Mouse (Mus musculus) lung, adult 2 months (tissue): ENCODE results near the gene Wnk1.

Source experiments
- CTCF ChIP-seq: fragments of 200-500 bp; IDR thresholded peaks from 2 replicates; pipeline ENCODE4 v1.5.1; 2011; ENCODE audit warnings: mild to moderate bottlenecking, low read length, control low read depth; ENCODE audit not compliant: insufficient read depth
- POLR2A ChIP-seq: fragments of 200-500 bp; IDR thresholded peaks from 2 replicates; pipeline ENCODE4 v1.6.1; 2011; ENCODE audit warnings: low read depth, mild to moderate bottlenecking, control low read depth, low read length, borderline replicate concordance; ENCODE audit errors: extremely low read depth

- TF ChIP-seq CTCF: no peak
- TF ChIP-seq POLR2A: no peak
These were observed 46.5 kb upstream of the Wnk1 start for GRCm38 (mm10) chr6:120084983-120085382.
